Comparison of ENCODE assay signal across 21 mouse cellular contexts in genomic region chr10:13763151-13763550, GRCm38 (mm10).
DNase-seq lines count a peak whose midpoint lies in the region; ATAC-seq and TF ChIP-seq lines count a peak whose summit lies in the region.
"Had no signal": no experiment of that assay in that cellular context is flagged by ENCODE, and none has a peak within 500 bp of the region (broad histone marks: within the 10 kb centered on the region; RNA-seq: fewer than 3 reads in every experiment).

No protein-coding gene starts in this region.

- TF ChIP-seq CTCF in heart, postnatal 0 days (IDR thresholded peaks at IDR 0.05; ENCODE audit: low read depth): no peak
- TF ChIP-seq CTCF in lung, embryonic 14.5 days (IDR thresholded peaks at IDR 0.05; ENCODE audit: low read depth): no peak

- TF ChIP-seq EP300 in heart, postnatal 0 days (IDR thresholded peaks at IDR 0.05; ENCODE audit: low read depth): no peak

- WGBS in heart, postnatal 0 days: 49% methylated on average over 2 of the region's 2 CpGs
- 70% methylated on average over 2 of the region's 2 CpGs for WGBS in heart, embryonic 10.5 days
- WGBS in lung, embryonic 14.5 days: 69% methylated on average over 2 of the region's 2 CpGs
- WGBS in intestine, embryonic 15.5 days: 56% methylated on average over 2 of the region's 2 CpGs

- DNase-seq in heart, postnatal 0 days (ENCODE audit: low spot score): peak; percentile 18
- DNase-seq in heart, embryonic 10.5 days (ENCODE audit: low spot score): no peak
- peak; percentile 4 for DNase-seq in lung, embryonic 14.5 days
- no peak for DNase-seq in lung, postnatal 10 days
- DNase-seq in left cerebral cortex, adult 11 months (ENCODE audit: low spot score): no peak
- DNase-seq: adrenal gland, adult 8-10 months; cerebellum, adult 2 months; cerebellum, postnatal 10 days; gastrocnemius, postnatal 36 days; heart, adult 11 months; heart, postnatal 14 days had no signal

- H3K4me1 ChIP-seq in heart, postnatal 0 days (ENCODE audit: control insufficient read depth, insufficient read depth): no peaks in the 10 kb centered on the region
- no peaks in the 10 kb centered on the region for H3K4me1 ChIP-seq in heart, embryonic 10.5 days
- H3K4me1 ChIP-seq in lung, embryonic 14.5 days (ENCODE audit: insufficient read depth): no peaks in the 10 kb centered on the region
- no peaks in the 10 kb centered on the region for H3K4me1 ChIP-seq in intestine, embryonic 15.5 days (replicated peaks)
- H3K4me1 ChIP-seq: embryonic facial prominence, embryonic 10.5 days; forebrain, embryonic 15.5 days had no signal

- no peak overlapping the region for H3K4me2 ChIP-seq in heart, postnatal 0 days (ENCODE audit: low read depth, low read length)
- H3K4me2 ChIP-seq in lung, embryonic 14.5 days: no peak overlapping the region
- H3K4me2 ChIP-seq in intestine, embryonic 15.5 days (replicated peaks): no peak overlapping the region
- H3K4me2 ChIP-seq: forebrain, embryonic 15.5 days; hindbrain, embryonic 13.5 days had no signal

- H3K4me3 ChIP-seq in heart, postnatal 0 days (ENCODE audit: low read depth, low read length): no peak overlapping the region
- no peak overlapping the region for H3K4me3 ChIP-seq in heart, embryonic 10.5 days
- no peak overlapping the region for H3K4me3 ChIP-seq in lung, embryonic 14.5 days (ENCODE audit: low read depth, low read length)
- no peak overlapping the region for H3K4me3 ChIP-seq in intestine, embryonic 15.5 days (replicated peaks)
- H3K4me3 ChIP-seq: embryonic facial prominence, embryonic 10.5 days; forebrain, embryonic 10.5 days; forebrain, embryonic 15.5 days; hindbrain, embryonic 13.5 days had no signal

- no peaks in the 10 kb centered on the region for H3K36me3 ChIP-seq in heart, postnatal 0 days (replicated peaks; ENCODE audit: control insufficient read depth, insufficient read depth, low read length)
- H3K36me3 ChIP-seq in heart, embryonic 10.5 days: no peaks in the 10 kb centered on the region
- H3K36me3 ChIP-seq in lung, embryonic 14.5 days (ENCODE audit: insufficient read depth): no peaks in the 10 kb centered on the region
- H3K36me3 ChIP-seq in intestine, embryonic 15.5 days: no peaks in the 10 kb centered on the region
- H3K36me3 ChIP-seq: embryonic facial prominence, embryonic 10.5 days; forebrain, embryonic 10.5 days; forebrain, embryonic 15.5 days; hindbrain, embryonic 13.5 days had no signal

- ATAC-seq in heart, postnatal 0 days (ENCODE audit: insufficient read depth, low read depth): no peak
- ATAC-seq in lung, embryonic 14.5 days (ENCODE audit: insufficient read depth): no peak
- 0 out of 2 replicates have a peak, but pooled peaks have one; percentile 34 for ATAC-seq in megakaryocyte progenitor cell, adult 5-6 weeks (replicated peaks; ENCODE audit: poor library complexity)
- ATAC-seq in intestine, embryonic 15.5 days: no peak
- ATAC-seq: activated CD4-positive, CD25-positive, alpha-beta regulatory T cell, adult 4 months; forebrain, embryonic 15.5 days; hindbrain, postnatal 0 days; Patski had no signal

- no peaks in the 10 kb centered on the region for H3K9me3 ChIP-seq in heart, postnatal 0 days (replicated peaks; ENCODE audit: control insufficient read depth, low read length)
- no peaks in the 10 kb centered on the region for H3K9me3 ChIP-seq in heart, embryonic 10.5 days
- no peaks in the 10 kb centered on the region for H3K9me3 ChIP-seq in lung, embryonic 14.5 days (ENCODE audit: low read depth, low read length)
- no peaks in the 10 kb centered on the region for H3K9me3 ChIP-seq in intestine, embryonic 15.5 days
- H3K9me3 ChIP-seq: embryonic facial prominence, embryonic 10.5 days; forebrain, embryonic 10.5 days; forebrain, embryonic 15.5 days; hindbrain, embryonic 13.5 days had no signal

- H3K27me3 ChIP-seq in heart, postnatal 0 days (ENCODE audit: control insufficient read depth, insufficient read depth, low read length): no peaks in the 10 kb centered on the region
- no peaks in the 10 kb centered on the region for H3K27me3 ChIP-seq in heart, embryonic 10.5 days (ENCODE audit: insufficient read depth, poor library complexity, severe bottlenecking)
- H3K27me3 ChIP-seq in lung, embryonic 14.5 days (ENCODE audit: insufficient read depth, low read length): no peaks in the 10 kb centered on the region
- no peaks in the 10 kb centered on the region for H3K27me3 ChIP-seq in intestine, embryonic 15.5 days (replicated peaks)
- H3K27me3 ChIP-seq: CH12.LX; forebrain, embryonic 15.5 days; hindbrain, embryonic 13.5 days; Patski had no signal

- no peak overlapping the region for H3K9ac ChIP-seq in heart, postnatal 0 days (replicated peaks; ENCODE audit: low read depth, low read length)
- H3K9ac ChIP-seq in lung, embryonic 14.5 days: no peak overlapping the region
- no peak overlapping the region for H3K9ac ChIP-seq in intestine, embryonic 15.5 days
- H3K9ac ChIP-seq: forebrain, embryonic 15.5 days; hindbrain, embryonic 13.5 days had no signal

- no peak overlapping the region for H3K27ac ChIP-seq in heart, postnatal 0 days (ENCODE audit: low read depth)
- H3K27ac ChIP-seq in heart, embryonic 10.5 days: no peak overlapping the region
- H3K27ac ChIP-seq in lung, embryonic 14.5 days (ENCODE audit: low read depth): no peak overlapping the region
- no peak overlapping the region for H3K27ac ChIP-seq in intestine, embryonic 15.5 days
- H3K27ac ChIP-seq: embryonic facial prominence, embryonic 10.5 days; forebrain, embryonic 10.5 days; forebrain, embryonic 15.5 days; hindbrain, embryonic 13.5 days; hindbrain, postnatal 0 days had no signal

Comparison
In these comparisons a context has a peak if more than half of its experiments do, and no peak if none do; other contexts are left out.
1. DNase-seq: peak in heart, postnatal 0 days (single experiment) and lung, embryonic 14.5 days (single experiment); none in heart, embryonic 10.5 days (single experiment), lung, postnatal 10 days (single experiment) and left cerebral cortex, adult 11 months (single experiment).